Mouse (Mus musculus) spleen, embryonic (tissue): Measurements from ENCODE around the gene Gm438.
"Not testable (repeated sequence)": the region's sequence is repeated elsewhere in the genome, so short reads cannot be mapped to it uniquely, and the experiment has no call there.

Experiments used
- CTCF ChIA-PET: fragments of 350-600 bp; sonication (Branson Sonifier 250); formaldehyde crosslinking; loops from one replicate; lab custom pipeline; 2022; lab: Charles Lee

Gene Gm438

GRCm38 (mm10) chr4:144786483-144786882 is at the start of gene Gm438:
Gene Gm438 (minus strand): TSS chr4:144786583.
- CTCF ChIA-PET, result no interaction called here

- CTCF ChIA-PET, result no interaction called here
Observed at GRCm38 (mm10) chr4:144824706-144825105, 38.3 kb upstream of the Gm438 start.

DNA sequence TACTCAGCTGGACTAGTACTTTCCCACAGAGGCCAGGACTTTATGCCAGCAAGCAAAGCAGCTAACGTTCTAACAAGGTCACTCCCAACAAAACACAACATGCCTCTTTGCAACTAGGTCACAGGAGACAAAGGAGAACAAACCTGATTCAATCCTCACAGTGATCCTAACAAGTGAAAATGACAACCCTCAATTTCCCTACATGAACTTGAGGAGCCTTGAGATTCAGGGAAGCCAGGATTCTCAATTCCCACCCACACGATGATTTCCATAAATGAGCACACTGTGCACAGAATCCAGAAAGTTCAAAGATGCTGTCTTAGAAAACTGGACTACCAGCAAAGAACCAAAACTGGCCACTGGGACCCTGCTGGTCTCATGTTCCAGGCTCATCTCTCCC is 37.6 kb upstream of the Gm438 start:
- CTCF ChIA-PET, result no interaction called here

DNA sequence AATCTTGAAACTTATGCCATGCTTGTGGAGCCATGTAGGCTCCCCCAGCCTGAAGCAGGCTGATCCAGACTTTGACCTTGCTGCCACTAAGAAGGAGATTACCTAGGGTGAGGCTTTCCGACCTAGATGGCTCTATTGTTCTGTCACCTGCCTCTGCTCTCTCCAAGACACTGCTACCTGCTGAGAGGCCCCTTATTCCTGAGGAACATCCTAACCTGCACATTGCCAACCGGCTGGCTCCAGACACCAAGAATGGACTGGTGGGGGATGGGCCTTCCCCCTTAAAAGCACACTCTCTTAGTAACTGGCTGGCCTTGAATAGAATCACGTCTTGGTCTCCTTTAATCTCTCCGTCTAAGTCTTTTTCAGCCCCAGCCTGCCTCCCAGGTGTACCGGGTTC is 20.8 kb upstream of the Gm438 start:
- CTCF ChIA-PET, result not testable (repeated sequence)

- CTCF ChIA-PET, result no interaction called here
Observed at GRCm38 (mm10) chr4:144803633-144804032, 17.2 kb upstream of the Gm438 start.

- CTCF ChIA-PET, result no interaction called here
Observed at GRCm38 (mm10) chr4:144790141-144790540, 3.8 kb upstream of the Gm438 start.

DNA sequence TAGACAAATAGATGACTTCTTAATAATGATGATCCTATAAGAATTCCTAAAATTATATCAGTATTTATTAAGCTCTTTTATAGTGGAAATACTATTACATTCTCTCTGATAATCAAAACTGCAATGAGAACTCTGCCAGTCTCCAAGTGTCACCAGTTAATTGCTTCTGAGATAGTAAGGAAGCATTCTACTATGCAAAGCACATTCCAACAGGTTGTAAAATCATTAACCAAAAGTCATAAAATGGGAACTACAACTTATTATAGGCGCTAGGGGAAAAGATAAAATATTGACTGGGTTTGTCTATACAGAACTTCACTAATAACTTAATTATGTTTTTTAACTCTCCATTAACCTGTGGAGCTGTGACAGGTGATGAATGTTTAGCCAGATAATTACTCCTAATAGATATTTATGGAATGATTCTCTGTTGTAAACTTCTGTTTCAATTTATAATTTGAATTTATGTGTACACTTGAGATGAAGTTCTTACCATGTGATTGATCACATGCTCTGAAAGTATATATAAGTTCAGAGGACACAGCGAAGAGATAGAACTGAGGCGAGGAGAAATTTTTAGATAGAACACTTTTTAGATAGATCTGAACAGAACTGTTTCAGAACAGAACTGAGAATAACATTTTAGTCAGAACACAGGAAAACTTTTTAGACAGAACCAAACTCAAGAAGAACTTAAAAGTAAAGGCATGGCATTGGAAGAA is 3.7 kb downstream of the Gm438 start:
- CTCF ChIA-PET, result no interaction called here

GRCm38 (mm10) chr4:144765722-144766121 is 20.7 kb downstream of the Gm438 start:
- CTCF ChIA-PET, result no interaction called here

DNA sequence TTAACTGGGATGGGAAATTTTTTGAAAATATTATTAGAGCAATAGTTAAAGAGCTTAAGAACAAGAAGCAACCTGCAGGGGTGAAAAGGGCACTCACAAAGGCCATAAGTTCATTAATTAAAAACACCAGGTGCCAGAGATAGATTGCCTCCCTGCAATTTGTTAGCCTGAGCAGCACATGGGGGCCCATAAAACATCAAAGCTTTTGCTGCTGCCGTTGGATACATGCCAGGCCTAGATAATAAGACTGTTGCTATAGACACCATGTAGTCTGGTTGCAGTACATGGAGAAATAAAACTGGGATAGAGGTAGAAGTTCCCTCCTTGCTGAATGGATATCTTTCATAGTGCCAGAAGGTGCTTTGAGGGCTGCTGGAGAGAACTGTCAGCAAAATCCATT is 37.2 kb downstream of the Gm438 start:
- CTCF ChIA-PET, result no interaction called here
